Mouse (Mus musculus) MEL (cell line): ENCODE measurements at regions not wholly inside any gene's neighbourhood (a gene's known extent, or its start where the extent isn't known, plus 50 kb on each side); places are given as distances from the start of the nearest gene placed in this dataset.

Experiments
- CHD1 ChIP-seq: IDR thresholded peaks from 2 replicates; pipeline ENCODE4 v1.6.1; 2012; ENCODE audit warnings: low read depth, mild to moderate bottlenecking, inconsistent platforms, low read length, improper control_type of control experiment
- CTCF ChIP-seq, 3 experiments: IDR thresholded peaks in 2 of 3; conservative IDR thresholded peaks in 1 of 3; 2 replicates each; pipeline ENCODE4 v1.5.1; 2011 to 2012; ENCODE audit warnings: low read length in 3 of 3, low read depth in 2 of 3, mild to moderate bottlenecking in 2 of 3, improper control_type of control experiment in 1 of 3, inconsistent platforms in 1 of 3, mixed read lengths in 1 of 3, moderate library complexity in 1 of 3; ENCODE audit not compliant: control insufficient read depth in 1 of 3, insufficient read depth in 1 of 3, poor library complexity in 1 of 3, severe bottlenecking in 1 of 3
- ETS1 ChIP-seq: IDR thresholded peaks from 2 replicates; pipeline ENCODE4 v1.6.1; 2012; ENCODE audit warnings: low read depth, mild to moderate bottlenecking, inconsistent platforms, low read length, improper control_type of control experiment, moderate library complexity
- GABPA ChIP-seq: IDR thresholded peaks from 2 replicates; pipeline ENCODE4 v1.6.1; 2012; ENCODE audit warnings: low read depth, mild to moderate bottlenecking, inconsistent platforms, low read length, improper control_type of control experiment, moderate library complexity
- GATA1 ChIP-seq: IDR thresholded peaks from 2 replicates; pipeline ENCODE4 v1.6.1; 2011; ENCODE audit warnings: low read depth, low read length, improper control_type of control experiment
- MAZ ChIP-seq: IDR thresholded peaks from 2 replicates; pipeline ENCODE4 v1.6.1; 2012; ENCODE audit warnings: low read depth, mild to moderate bottlenecking, inconsistent platforms, low read length, improper control_type of control experiment
- MXI1 ChIP-seq: IDR thresholded peaks from 2 replicates; pipeline ENCODE4 v1.6.1; 2011; ENCODE audit warnings: mild to moderate bottlenecking, low read depth, low read length, improper control_type of control experiment
- POLR2A ChIP-seq, 2 experiments: IDR thresholded peaks; 2 replicates each; pipeline ENCODE4 v1.6.1; 2011 to 2012; ENCODE audit warnings: low read length in 2 of 2, mild to moderate bottlenecking in 2 of 2, control low read depth in 1 of 2, improper control_type of control experiment in 1 of 2, low read depth in 1 of 2, moderate library complexity in 1 of 2; ENCODE audit not compliant: control insufficient read depth in 1 of 2, insufficient read depth in 1 of 2, poor library complexity in 1 of 2
- TAL1 ChIP-seq: IDR thresholded peaks from 2 replicates; pipeline ENCODE4 v1.6.1; 2012; ENCODE audit warnings: mild to moderate bottlenecking, inconsistent platforms, low read length, moderate library complexity, mixed read lengths
- USF2 ChIP-seq, 2 experiments: IDR thresholded peaks; 2 replicates each; pipeline ENCODE4 v1.6.1; 2011 to 2012; ENCODE audit warnings: improper control_type of control experiment in 2 of 2, low read length in 2 of 2, borderline replicate concordance in 1 of 2, inconsistent platforms in 1 of 2, low read depth in 1 of 2, mild to moderate bottlenecking in 1 of 2; ENCODE audit not compliant: insufficient read depth in 1 of 2

- TF ChIP-seq GATA1 (no peak), MAZ (no peak), POLR2A (IDR thresholded peaks at IDR 0.05; ENCODE audit: control insufficient read depth in 1 of 2, insufficient read depth in 1 of 2, low read depth in 1 of 2, low read length in 2 of 2, poor library complexity in 1 of 2) (no peak), TAL1 (no peak), MXI1 (no peak), ETS1 (no peak), USF2 (IDR thresholded peaks at IDR 0.05; ENCODE audit: borderline replicate concordance in 1 of 2, insufficient read depth in 1 of 2, low read depth in 1 of 2, low read length in 2 of 2) (no peak), CHD1 (no peak), CTCF (IDR thresholded peaks at IDR 0.05 in 2 of 3, conservative IDR thresholded peaks at IDR 0.05 in 1 of 3; ENCODE audit: control insufficient read depth in 1 of 3, insufficient read depth in 1 of 3, low read depth in 2 of 3, low read length in 3 of 3, poor library complexity in 1 of 3, severe bottlenecking in 1 of 3) (no peak), GABPA (no peak)
These were observed 79.7 kb upstream of the Trim24 start for GRCm38 (mm10) chr6:37790878-37791277.
